Mouse (Mus musculus): Measurements from ENCODE around the gene Speer2.

Speer2 gene

DNA sequence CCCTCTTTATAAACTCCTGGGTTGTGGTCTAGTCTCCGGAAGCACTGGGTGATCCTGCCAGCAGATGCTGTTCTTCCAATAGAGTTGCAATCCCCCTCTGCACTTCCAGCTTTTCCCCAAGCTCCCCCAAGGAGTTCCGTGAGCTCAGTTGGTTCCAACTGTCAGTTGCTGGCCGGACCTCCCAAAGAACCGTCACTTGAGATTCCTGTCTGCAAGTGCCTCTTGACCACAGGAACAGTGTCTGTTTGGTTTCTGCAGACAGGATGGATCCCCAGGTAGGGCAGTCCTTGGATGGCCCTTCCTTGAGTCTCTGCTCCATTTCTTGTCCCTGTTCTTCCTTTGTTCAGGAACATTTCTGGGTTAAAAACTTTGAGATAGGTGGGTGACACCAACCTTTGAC is at the start of gene Speer2:
TSS of gene Speer2 (minus strand) at position 101 of the 400 bp plus-strand sequence.
- no peak for DNase-seq

DNA sequence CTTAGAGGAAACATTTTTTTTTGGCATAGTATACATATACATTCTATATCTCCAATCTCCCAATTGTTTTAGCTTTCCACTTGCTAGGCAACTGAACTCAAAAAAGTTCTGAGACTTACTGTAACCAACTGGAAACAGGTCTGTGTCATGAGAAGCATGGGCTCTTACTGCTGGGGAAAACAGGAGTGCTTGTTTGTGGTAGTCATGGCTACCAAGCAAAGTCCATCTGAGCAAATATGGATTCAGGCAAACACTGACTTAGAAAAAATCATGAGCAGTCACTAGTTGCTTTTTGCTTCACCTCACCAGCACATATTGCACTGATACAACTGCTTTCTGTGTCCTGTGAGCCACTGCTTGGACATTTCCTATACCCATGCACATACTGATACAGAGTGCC is 40.8 kb upstream of the Speer2 start:
- no peak for DNase-seq

- no peak for DNase-seq
Measured at GRCm38 (mm10) chr16:69880712-69881111, 17.2 kb upstream of the Speer2 start.

DNA sequence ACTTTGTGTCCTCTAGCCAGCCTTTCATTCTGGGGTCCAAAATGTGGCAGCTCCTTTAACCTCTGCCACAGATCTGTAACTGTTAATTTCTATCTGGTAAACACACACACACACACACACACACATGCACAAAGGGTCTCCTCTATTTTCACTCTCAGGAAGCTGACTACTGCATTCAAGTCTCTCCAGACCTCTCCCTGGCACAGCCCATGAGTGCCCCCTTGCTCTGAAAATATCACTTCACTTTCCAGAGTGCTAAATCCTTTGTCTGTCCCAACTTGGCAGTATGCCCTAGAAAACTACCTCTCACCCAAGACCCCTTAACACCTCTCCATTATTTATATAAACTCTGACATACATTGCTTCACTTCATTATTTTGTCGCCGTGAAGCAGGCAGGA is 26.9 kb downstream of the Speer2 start:
- no peak for DNase-seq

DNA sequence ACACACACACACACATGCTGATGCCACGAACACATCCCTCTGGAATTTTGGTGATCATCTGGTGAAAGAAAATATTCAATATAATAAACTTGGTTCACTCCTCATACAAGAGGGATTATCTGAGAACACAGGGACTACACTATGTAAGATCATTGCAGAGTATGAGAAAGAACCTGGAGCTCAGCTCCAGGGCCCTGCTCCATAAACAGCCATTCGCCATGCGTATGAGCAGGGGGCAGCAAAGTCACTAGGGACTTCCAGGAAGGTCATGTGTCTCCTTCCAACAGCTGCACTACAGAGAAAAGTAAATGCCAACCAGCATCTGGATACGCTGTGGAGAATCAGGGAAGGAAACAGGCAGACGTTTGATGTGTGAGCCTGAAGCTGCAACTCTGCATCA is 49.9 kb downstream of the Speer2 start:
- DNase-seq, result no peak
